Mouse (Mus musculus): ENCODE results near the gene Cfap221. TPM values are rescaled to one million over a fixed set of nuclear protein-coding genes. Genes with fewer than 3 reads are reported as not detected.

The Cfap221 gene
- total RNA-seq, 2 experiments from 2014 or later = not detected

DNA sequence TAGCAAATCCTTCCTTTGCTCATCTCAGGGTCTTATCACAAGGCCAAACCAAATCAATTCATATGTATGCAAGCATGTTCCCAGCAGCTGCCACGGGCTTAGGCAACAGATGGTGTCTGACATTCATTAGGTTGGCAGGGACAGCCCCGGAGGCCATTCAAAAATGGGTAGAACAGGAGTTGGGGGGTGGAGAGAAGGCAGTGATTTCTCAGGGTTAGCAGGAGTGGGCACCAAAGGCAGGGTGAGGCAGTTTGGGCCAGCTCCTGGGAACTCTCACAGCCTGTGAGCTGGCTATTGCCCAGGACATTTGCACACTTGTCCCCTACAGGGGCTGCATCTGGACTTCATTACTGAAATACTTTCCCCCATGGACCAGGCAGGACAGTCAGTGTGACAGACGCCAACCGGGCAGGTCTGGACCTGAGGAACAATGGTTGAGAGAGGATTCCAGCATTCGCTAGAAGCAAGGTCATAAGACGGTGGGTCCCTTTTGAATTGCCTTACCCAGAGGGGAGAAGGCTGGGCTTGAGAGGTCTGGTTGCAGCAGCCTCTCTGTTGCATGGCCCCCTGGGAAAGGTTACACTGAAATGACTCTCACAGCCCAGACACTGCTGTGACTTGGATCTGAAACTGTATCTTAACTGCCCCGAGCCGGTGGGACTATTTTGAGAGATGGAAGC, 94.3 kb downstream of the Cfap221 start:
- no peak for DNase-seq

DNA sequence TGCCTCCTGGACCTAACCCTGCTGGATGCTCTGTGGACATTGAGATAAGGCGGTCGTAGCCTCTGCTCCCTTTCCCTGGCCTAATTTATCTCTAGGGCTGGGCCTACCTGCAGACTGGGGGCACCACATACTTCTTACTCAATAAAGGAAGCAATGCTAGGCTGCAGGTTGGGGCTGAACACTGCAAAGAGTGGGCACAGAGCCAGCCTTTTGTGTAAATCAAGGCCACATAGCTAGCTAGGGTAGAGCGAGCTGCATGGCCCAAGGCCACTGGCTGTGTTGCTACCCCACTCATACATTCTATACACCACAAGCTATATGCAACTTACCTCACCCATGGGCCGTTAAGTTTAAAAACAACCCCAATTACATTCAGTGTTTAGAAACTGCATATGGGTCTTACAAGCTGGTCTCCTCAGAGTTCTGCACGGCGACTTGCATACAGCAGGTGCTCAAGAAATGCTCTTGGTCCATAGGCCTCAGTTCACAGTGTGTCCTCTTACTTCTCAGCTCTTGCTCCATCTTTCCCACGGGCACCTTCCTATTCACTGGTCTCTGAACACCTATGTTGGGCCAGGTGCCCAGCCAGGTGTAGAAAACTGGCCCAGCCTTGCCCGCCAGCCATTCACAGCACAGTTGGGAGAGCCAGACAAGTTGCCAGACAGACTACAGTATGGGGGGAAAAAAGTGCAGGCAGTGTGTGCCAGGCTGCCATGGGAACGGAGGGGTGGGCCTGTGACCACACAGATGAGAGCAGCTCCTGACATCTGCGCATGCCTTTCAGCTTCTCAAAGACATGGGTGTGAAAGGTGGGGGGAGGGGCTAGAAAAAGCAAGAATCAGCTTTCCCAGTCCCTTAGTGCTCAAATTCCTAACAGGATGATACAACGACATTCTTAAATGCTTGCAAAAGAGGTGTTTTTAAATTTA, 97.6 kb downstream of the Cfap221 start:
- DNase-seq = no peak

DNA sequence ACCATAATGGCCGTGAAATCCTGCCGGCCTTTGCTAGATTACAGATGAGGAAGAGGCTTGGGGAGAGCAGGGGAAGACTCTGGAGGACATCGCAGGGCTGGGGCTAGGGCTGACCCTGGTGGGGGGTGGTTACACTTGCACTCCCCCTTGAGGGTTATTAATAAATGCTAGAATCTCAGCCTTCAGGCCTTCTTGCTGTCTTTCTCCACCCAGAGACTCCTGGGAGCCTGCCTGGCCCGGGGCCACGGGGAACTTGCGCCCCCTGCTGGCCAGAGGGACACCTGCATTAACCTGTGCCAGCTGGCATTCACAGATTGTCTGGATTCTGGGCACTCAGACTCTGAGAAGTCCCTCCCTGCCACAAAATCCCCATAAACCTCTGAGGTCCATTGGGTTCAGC, 102.1 kb downstream of the Cfap221 start:
- peak; percentile 69 for DNase-seq

DNA sequence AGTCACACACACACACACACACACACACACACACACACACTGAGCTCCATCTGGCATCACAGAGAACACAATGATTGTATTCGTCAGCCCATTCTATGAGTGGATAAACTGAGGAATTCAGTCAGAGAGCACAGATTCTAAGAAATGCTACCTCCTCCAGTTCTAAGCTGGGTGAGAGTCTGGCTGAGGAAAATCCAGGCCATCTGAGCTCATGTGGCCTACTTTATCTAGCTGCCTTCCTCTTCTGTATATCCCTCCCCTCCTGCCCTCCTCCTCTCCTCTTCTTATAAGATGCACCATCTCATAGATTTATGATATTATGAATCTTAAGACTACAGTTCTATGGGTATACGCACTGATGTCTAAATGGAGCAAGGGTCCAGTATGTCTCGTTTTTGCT, 103.4 kb downstream of the Cfap221 start:
- no peak for DNase-seq

DNA sequence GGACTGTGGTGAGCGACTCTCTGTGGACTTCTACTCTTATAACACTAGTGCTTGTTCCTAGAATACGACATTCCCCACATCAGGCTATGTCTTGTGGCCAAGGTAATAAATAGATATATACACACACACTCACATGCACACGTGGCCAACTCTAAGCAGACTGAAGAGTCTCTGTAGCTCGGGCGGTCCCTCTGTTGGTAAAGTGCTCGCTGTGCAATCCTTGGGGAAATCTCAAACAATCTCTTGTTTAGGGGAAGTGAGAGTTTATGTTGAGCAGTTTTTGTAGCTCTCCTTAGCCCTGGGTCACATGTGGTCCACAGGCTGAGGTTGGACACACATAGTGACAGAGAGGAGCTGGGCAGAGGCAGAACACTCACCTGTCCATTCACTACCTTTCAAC, 104.1 kb downstream of the Cfap221 start:
- no peak for DNase-seq

DNA sequence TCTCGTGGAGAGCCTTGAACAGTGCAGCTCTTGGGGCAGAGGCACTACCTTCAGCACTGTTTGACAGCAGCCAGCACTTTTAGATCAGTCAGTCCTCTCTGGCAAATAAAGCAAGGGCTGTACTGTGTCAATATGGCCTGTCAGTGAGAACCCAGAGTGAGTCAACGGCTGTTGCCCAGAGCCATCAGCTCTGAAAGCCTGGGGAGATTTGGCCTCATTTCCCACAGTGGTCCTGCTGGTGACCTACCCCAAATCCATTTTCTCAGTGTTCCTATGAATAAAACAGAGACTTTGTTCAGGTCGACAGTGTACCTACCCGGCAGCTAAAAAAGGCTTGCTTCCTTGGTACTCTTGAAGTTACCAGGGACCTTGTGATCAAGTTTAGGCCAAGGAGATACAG, 105.2 kb downstream of the Cfap221 start:
- no peak for DNase-seq

DNA sequence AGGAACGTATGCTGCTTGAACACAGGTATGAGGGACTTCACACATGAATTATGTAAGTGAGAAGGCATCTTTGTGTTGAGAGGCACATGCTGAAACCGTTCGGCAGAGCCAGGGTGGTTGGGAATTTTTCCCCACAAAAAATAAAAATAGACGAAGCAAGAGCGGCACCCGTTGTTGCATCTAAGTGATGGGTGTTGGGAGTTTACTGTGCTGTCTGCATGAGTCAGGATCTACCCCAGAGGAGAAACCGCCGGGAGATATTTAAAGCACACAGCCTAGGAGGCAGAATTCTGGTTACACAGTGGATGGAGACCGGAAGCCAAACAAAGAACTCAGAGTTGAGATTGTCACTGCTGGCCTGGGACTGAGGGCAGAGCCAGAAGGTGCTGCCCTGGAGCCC, 105.9 kb downstream of the Cfap221 start:
- no peak for DNase-seq

DNA sequence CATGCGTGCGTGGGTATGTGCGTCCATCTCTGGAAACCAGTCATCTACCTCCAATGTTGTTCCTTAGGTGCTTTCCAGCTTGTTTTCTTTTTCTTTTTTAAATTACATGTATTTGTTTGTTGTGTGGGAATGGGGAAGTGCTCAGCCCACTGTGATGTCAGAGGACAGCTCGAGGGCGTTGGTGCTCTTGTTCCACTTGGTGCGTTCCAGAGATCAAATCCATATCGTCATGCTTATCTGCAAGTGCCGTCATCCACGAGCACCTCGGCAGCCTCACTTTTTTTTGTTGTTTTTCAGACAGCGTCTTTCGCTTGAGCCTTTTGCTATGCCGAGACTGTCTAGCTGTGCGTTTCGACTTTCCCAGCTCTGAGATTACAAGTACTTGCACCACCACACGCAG, 107.7 kb downstream of the Cfap221 start:
- DNase-seq = no peak

DNA sequence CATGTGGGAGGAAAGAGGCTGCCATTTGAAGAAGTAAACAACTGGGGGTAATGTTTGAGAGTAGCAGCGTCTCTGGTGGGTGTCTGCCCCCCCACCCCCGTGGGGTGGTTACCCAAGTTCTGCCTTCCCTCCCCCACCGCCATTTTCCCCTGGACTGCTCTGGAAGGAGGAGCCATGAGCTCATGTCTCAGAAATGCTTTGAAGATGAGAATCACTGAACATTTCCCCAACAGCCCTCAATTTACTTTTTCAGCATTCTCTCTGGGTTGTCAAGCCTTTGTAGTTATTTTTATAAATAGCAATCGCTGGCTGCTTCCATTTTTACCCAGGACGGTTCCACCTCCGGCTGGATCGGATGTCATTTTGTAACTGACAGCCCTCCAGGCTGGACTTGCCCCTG, 110.7 kb downstream of the Cfap221 start:
- DNase-seq = no peak

DNA sequence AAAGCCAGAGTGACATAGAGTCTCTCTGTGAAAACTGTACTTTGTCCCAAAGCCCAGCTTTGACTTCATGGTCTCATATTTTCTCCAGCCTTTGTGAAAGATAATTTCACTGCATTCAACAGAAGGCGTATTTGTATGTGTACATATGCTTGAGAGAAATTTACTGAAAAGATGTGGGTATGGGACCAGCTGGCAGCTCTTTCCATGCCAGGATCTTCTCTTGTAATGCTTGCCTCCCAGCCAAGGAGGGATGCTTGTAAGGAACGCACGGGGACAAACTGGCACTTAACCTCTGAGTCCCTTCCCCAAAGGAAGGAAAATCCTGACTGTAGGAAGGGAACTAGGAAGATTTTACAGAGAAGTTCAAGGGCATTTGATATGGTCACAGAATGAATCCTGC, 112.8 kb downstream of the Cfap221 start:
- DNase-seq = no peak

DNA sequence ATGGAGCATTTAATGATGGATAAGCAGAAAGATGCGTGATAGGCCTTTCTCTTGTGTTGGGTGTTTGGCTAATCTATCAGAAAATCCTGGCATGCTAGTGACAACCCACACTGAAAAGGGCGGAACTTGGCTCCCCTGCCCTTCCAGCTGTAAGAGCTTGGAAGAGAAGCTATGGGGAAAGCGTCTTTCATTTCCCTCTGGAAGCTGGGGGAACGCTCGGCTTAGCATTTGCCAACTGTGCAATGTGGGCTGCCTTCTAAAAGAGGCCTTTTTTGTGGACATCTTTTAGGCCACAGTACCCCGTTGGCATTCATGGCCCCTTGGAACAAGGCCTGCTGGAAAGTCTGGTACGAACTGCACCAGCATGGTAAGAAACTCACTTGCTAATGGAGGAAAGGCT, 118.1 kb downstream of the Cfap221 start:
- DNase-seq = peak; percentile 36

DNA sequence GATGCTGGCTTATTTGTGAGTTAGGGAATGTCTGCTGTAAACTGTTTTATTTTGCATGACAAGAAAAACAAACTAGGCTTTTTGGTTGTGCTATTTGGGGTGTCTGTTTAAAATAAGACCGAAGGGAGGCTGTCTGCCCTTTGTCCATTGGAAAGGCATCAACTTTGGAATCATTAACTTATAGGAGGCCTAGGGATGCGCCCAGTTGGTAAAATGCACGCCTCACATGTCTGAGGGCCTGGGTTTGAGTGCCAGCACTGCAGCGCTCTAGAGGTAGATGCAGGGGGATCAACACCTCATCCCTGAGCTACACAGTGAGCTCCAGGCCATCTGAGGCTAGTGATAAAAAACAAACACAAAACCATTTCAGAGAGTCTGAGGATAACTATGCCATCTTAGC, 119.6 kb downstream of the Cfap221 start:
- no peak for DNase-seq

Other genes with a start within 250 kb of the Cfap221 start
- 10 to 100 TPM; 26.4 to 31.0 TPM for gene Ptpn4, start 159.6 kb downstream of the Cfap221 start, total RNA-seq (2021)
- 1 to 10 TPM; 4.2 to 5.1 TPM for gene Tmem177, start 84.0 kb downstream of the Cfap221 start, total RNA-seq (2021)
- 1 to 10 TPM; 1.1 to 1.8 TPM for gene Sctr, start 9.7 kb upstream of the Cfap221 start, total RNA-seq (2021)
- 10 to 100 TPM in 1 of 2 experiments, 1 to 10 TPM in 1; 8.7 to 12.6 TPM for gene Tmem37, start 76.8 kb upstream of the Cfap221 start, total RNA-seq (2021)
- 100 to 1,000 TPM; 254 to 263 TPM for gene Dbi, start 123.8 kb upstream of the Cfap221 start, total RNA-seq (2021)
- gene 3110009E18Rik, start 124.0 kb upstream of the Cfap221 start, total RNA-seq (2021) = 1 to 10 TPM; 5.7 to 7.3 TPM

Measured in gastrocnemius, postnatal 10 days (tissue).